Mouse (Mus musculus) brain, embryonic 14.5 days (tissue): ENCODE results near the gene Pih1d3. TPM values are rescaled to one million over a fixed set of nuclear protein-coding genes. Genes with fewer than 3 reads are reported as not detected.

Experiments used
- DNase-seq: peaks from one replicate; pipeline ENCODE4 v3.0.0-alpha.2; 2011; ENCODE audit warnings: low read depth
- CTCF ChIP-seq: fragments of 200-500 bp; IDR thresholded peaks from 2 replicates; pipeline ENCODE4 v1.5.1; 2012; ENCODE audit warnings: inconsistent platforms, mild to moderate bottlenecking, moderate library complexity, borderline replicate concordance; ENCODE audit not compliant: insufficient read depth, insufficient read length; ENCODE audit errors: extremely low read depth
- POLR2A ChIP-seq: fragments of 200-500 bp; IDR thresholded peaks from 2 replicates; pipeline ENCODE4 v1.6.1; 2012; ENCODE audit warnings: mild to moderate bottlenecking, inconsistent platforms, borderline replicate concordance; ENCODE audit not compliant: poor library complexity, insufficient read depth, insufficient read length, severe bottlenecking; ENCODE audit errors: extremely low read depth
- polyA plus RNA-seq: library from polyadenylated mRNA; depleted of rRNA; stranded (reverse); fragments of >200 nt; gene quantifications from 2 replicates; pipeline ENCODE4 v1.2.3, GENCODE M21; 2012; rRNA removed

The Pih1d3 gene
- not detected in 2 replicates for polyA plus RNA-seq

GRCm38 (mm10) chr1:31222564-31222963 lies at the start of gene Pih1d3, which contains the start of gene 4931428L18Rik:
Pih1d3 (plus strand) TSS chr1:31222838.
4931428L18Rik (minus strand) TSS chr1:31222684.
- no peak for TF ChIP-seq POLR2A
- no peak for TF ChIP-seq CTCF
- no peak for DNase-seq

GRCm38 (mm10) chr1:31175401-31175800 lies 47.2 kb upstream of the Pih1d3 start:
- TF ChIP-seq POLR2A (no peak), CTCF (no peak)
- no peak for DNase-seq

DNA sequence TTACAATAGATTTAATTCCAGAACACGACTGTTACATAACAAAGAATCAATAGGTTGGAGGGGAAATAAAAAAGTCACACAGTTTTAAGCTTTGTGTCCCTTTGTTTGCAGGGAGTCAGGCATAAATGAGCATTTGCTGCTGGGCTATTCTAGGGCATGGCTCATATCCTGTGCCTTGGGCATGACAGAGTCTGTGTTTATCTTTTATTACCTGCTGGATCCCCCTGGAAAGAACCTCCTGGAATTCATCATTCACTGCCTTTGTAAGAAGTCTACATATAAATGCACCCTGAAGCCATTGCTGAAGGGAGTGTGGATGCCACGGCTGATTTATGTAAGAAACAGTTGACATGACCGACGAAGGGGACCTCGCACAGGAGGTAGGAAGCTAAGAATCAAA lies 46.5 kb upstream of the Pih1d3 start, which contains the start of gene Lgsn:
Lgsn (plus strand) TSS at position 301 of the 400 bp plus-strand sequence.
- no peak for TF ChIP-seq CTCF
- no peak for TF ChIP-seq POLR2A
- no peak for DNase-seq

- peak; percentile 75 for DNase-seq
- TF ChIP-seq POLR2A (no peak), CTCF (no peak)
These were observed 44.4 kb upstream of the Pih1d3 start for GRCm38 (mm10) chr1:31178264-31178663.

- TF ChIP-seq POLR2A: no peak
- TF ChIP-seq CTCF: no peak
- DNase-seq: no peak
These were observed 32.3 kb upstream of the Pih1d3 start for GRCm38 (mm10) chr1:31190237-31190866.

- no peak for DNase-seq
- no peak for TF ChIP-seq POLR2A
- TF ChIP-seq CTCF: no peak
These were observed 27.0 kb upstream of the Pih1d3 start for GRCm38 (mm10) chr1:31195633-31196032.

DNA sequence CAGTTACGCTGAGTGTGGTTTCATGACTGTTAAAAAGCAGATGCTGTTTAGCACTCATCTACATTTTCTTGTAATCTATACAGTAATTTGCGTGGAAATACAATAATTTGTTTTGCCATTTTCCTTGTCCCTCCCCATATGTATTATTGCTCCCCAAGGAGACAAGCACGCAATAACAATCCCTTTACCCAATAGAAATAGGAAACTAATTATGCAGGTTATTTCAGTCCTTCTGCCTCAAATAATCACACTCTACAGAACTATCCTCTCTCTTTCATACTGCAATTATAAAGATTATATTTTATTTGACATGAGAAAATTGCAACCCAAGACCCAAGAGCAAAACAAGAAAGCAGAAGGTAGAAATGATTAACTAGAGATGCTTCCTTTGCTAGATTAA lies 25.7 kb upstream of the Pih1d3 start:
- no peak for DNase-seq
- no peak for TF ChIP-seq POLR2A
- no peak for TF ChIP-seq CTCF

DNA sequence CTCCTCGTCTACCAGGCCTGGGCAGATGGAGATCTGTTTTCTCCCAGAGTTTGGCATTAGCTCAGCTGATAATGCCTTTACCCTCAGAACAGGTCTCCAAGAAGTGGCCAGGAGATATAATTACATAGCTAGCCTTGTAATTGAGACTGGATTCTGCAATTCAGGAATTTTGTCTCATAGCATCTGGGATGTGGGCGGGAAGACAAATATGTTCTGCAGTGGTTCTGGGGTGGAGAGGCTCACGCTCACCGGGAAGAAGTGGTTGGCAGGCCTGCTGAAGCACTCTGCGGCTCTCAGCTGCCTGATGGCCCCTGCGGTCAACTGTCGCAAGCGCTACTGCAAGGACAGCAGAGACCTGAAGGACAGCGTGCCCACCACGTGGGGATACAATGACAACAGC lies 18.9 kb upstream of the Pih1d3 start:
- DNase-seq: no peak
- no peak for TF ChIP-seq POLR2A
- TF ChIP-seq CTCF: no peak

DNA sequence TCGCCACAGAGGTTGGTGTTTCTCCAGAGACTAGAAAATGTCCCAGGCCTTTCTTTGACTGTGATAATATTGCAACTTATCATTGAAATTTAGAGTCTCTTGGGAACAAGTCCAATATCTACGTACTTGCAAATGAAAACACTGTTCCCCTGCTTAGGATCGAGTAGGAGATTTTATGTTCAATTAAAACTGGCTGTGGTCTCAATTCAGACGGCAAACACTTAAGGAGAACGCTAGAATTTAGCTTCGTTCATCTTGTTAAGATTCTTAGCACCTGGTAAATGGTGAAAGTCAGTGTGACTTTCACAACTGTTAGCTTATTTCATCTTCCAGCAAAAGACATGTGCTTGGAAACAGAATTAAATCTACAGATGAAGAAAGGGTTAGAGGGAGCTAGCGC lies 17.3 kb upstream of the Pih1d3 start:
- peak; percentile 55 for DNase-seq
- TF ChIP-seq CTCF (no peak), POLR2A (no peak)

DNA sequence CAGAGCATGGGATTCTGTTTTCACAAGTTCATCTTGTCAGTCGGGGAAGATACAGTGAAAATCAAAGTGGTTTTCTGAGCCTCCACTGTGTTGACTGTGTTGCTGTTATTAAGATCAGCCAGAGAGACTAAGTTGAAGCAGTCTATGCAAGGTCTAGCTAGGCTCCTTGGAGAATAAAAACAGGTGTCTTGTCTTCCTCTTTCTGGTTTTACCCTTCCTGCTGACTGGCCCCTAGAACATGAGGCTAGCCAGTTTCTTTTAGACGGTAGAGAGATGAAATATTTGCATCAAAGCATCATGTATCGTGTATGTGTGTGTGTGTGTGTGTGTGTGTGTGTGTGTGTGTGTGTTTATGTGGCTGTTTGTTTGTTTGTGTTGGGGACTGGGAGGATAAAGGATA lies 16.9 kb upstream of the Pih1d3 start:
- TF ChIP-seq CTCF (no peak), POLR2A (no peak)

GRCm38 (mm10) chr1:31210144-31210543 lies 12.5 kb upstream of the Pih1d3 start:
- DNase-seq: peak; percentile 95
- TF ChIP-seq CTCF (peak; percentile 76; the same call in 1 of the 2 replicates), POLR2A (no peak)

More for the DNA sequence above, 16.9 kb upstream of the Pih1d3 start:
- no peak for DNase-seq

- no peak for TF ChIP-seq CTCF
- no peak for TF ChIP-seq POLR2A
- DNase-seq: no peak
These were observed 7.8 kb upstream of the Pih1d3 start for GRCm38 (mm10) chr1:31214831-31215230.
